Mouse (Mus musculus): ENCODE measurements around the gene Dag1. TPM values are rescaled to one million over a fixed set of nuclear protein-coding genes. Genes with fewer than 3 reads are reported as not detected.
A peak's percentile ranks its signal among the peaks of the same experiment; 100 is the strongest.

Gene Dag1
- polyA plus RNA-seq, 1 experiment from 2014 or later: 170 TPM

- DNase-seq (ENCODE audit: low spot score) (no peak), ATAC-seq (replicated peaks; ENCODE audit: low FRiP score, low read depth) (no peak)
- Histone ChIP-seq H3K4me2 (ENCODE audit: low read length) (no peak overlapping the region), H3K27ac (peak overlapping the region; percentile 81), H3K9ac (ENCODE audit: low read depth, low read length) (no peak overlapping the region), H3K27me3 (ENCODE audit: insufficient read depth, low read length) (no peaks in the 10 kb centered on the region), H3K9me3 (replicated peaks; ENCODE audit: low read length) (no peaks in the 10 kb centered on the region), H3K4me3 (replicated peaks; ENCODE audit: low read depth, low read length) (no peak overlapping the region), H3K4me1 (replicated peaks; ENCODE audit: insufficient read depth, low read length) (peaks cover 8% of the 10 kb centered on the region), H3K36me3 (ENCODE audit: insufficient read depth, low read length) (no peaks in the 10 kb centered on the region)
- no peak for TF ChIP-seq CTCF (IDR thresholded peaks at IDR 0.05; ENCODE audit: low read depth)
- 64% methylated on average over 2 of the region's 2 CpGs for WGBS
Observed at GRCm38 (mm10) chr9:108238402-108238801, 25.4 kb downstream of the Dag1 start.

GRCm38 (mm10) chr9:108234682-108235081, 29.1 kb downstream of the Dag1 start:
- Histone ChIP-seq H3K4me2 (ENCODE audit: low read length) (no peak overlapping the region), H3K9ac (ENCODE audit: low read depth, low read length) (no peak overlapping the region), H3K4me3 (replicated peaks; ENCODE audit: low read depth, low read length) (no peak overlapping the region), H3K4me1 (replicated peaks; ENCODE audit: insufficient read depth, low read length) (peaks cover 5% of the 10 kb centered on the region), H3K27ac (no peak overlapping the region), H3K9me3 (replicated peaks; ENCODE audit: low read length) (no peaks in the 10 kb centered on the region), H3K27me3 (ENCODE audit: insufficient read depth, low read length) (no peaks in the 10 kb centered on the region), H3K36me3 (ENCODE audit: insufficient read depth, low read length) (no peaks in the 10 kb centered on the region)
- no peak for TF ChIP-seq CTCF (IDR thresholded peaks at IDR 0.05; ENCODE audit: low read depth)
- WGBS: 91% methylated on average over 2 of the region's 2 CpGs
- DNase-seq (ENCODE audit: low spot score) (no peak), ATAC-seq (replicated peaks; ENCODE audit: low FRiP score, low read depth) (no peak)

- no peaks in the 10 kb centered on the region for H3K36me3 ChIP-seq (ENCODE audit: insufficient read depth, low read length)
- DNase-seq (ENCODE audit: low spot score) (no peak), ATAC-seq (replicated peaks; ENCODE audit: low FRiP score, low read depth) (no peak)
- no peak overlapping the region for H3K27ac ChIP-seq
- H3K9me3 ChIP-seq (replicated peaks; ENCODE audit: low read length): no peaks in the 10 kb centered on the region
- no peak overlapping the region for H3K4me2 ChIP-seq (ENCODE audit: low read length)
- H3K4me1 ChIP-seq (replicated peaks; ENCODE audit: insufficient read depth, low read length): peaks cover 11% of the 10 kb centered on the region; the same call in 1 of the 2 replicates
- 84% methylated on average over 2 of the region's 2 CpGs for WGBS
- H3K9ac ChIP-seq (ENCODE audit: low read depth, low read length): no peak overlapping the region
- no peak for TF ChIP-seq CTCF (IDR thresholded peaks at IDR 0.05; ENCODE audit: low read depth)
- no peaks in the 10 kb centered on the region for H3K27me3 ChIP-seq (ENCODE audit: insufficient read depth, low read length)
- H3K4me3 ChIP-seq (replicated peaks; ENCODE audit: low read depth, low read length): no peak overlapping the region
Observed at GRCm38 (mm10) chr9:108232908-108233307, 30.9 kb downstream of the Dag1 start.

- Histone ChIP-seq H3K36me3 (ENCODE audit: insufficient read depth, low read length) (no peaks in the 10 kb centered on the region), H3K9ac (ENCODE audit: low read depth, low read length) (no peak overlapping the region), H3K9me3 (replicated peaks; ENCODE audit: low read length) (no peaks in the 10 kb centered on the region), H3K27ac (peak overlapping the region; percentile 78), H3K4me3 (replicated peaks; ENCODE audit: low read depth, low read length) (no peak overlapping the region), H3K4me2 (ENCODE audit: low read length) (no peak overlapping the region; the same call in 1 of the 2 replicates), H3K27me3 (ENCODE audit: insufficient read depth, low read length) (no peaks in the 10 kb centered on the region), H3K4me1 (replicated peaks; ENCODE audit: insufficient read depth, low read length) (peaks cover 25% of the 10 kb centered on the region)
- DNase-seq (ENCODE audit: low spot score) (peak; percentile 71), ATAC-seq (replicated peaks; ENCODE audit: low FRiP score, low read depth) (peak; percentile 22; the same call in 1 of the 2 replicates)
- no peak for TF ChIP-seq CTCF (IDR thresholded peaks at IDR 0.05; ENCODE audit: low read depth)
- 13% methylated on average over 2 of the region's 2 CpGs for WGBS
Observed at GRCm38 (mm10) chr9:108227911-108228649, 35.7 kb downstream of the Dag1 start.

- 56% methylated on average over 2 of the region's 2 CpGs for WGBS
- ATAC-seq (replicated peaks; ENCODE audit: low FRiP score, low read depth): no peak
- Histone ChIP-seq H3K27me3 (ENCODE audit: insufficient read depth, low read length) (no peaks in the 10 kb centered on the region), H3K4me2 (ENCODE audit: low read length) (no peak overlapping the region), H3K9me3 (replicated peaks; ENCODE audit: low read length) (no peaks in the 10 kb centered on the region), H3K36me3 (ENCODE audit: insufficient read depth, low read length) (no peaks in the 10 kb centered on the region), H3K27ac (peak overlapping the region; percentile 84), H3K9ac (ENCODE audit: low read depth, low read length) (no peak overlapping the region), H3K4me1 (replicated peaks; ENCODE audit: insufficient read depth, low read length) (peaks cover 46% of the 10 kb centered on the region), H3K4me3 (replicated peaks; ENCODE audit: low read depth, low read length) (no peak overlapping the region)
- no peak for DNase-seq (ENCODE audit: low spot score)
- TF ChIP-seq CTCF (IDR thresholded peaks at IDR 0.05; ENCODE audit: low read depth): no peak
Observed at GRCm38 (mm10) chr9:108225166-108225565, 38.6 kb downstream of the Dag1 start.

- no peaks in the 10 kb centered on the region for H3K9me3 ChIP-seq (replicated peaks; ENCODE audit: low read length)
- WGBS: 35% methylated on average over 1 of the region's 1 CpGs
- no peak overlapping the region for H3K4me2 ChIP-seq (ENCODE audit: low read length)
- H3K27ac ChIP-seq: peak overlapping the region; percentile 90
- H3K4me3 ChIP-seq (replicated peaks; ENCODE audit: low read depth, low read length): no peak overlapping the region
- H3K9ac ChIP-seq (ENCODE audit: low read depth, low read length): no peak overlapping the region
- 0 out of 2 replicates have a peak, but pooled peaks have one; percentile 80 for ATAC-seq (replicated peaks; ENCODE audit: low FRiP score, low read depth)
- H3K4me1 ChIP-seq (replicated peaks; ENCODE audit: insufficient read depth, low read length): peaks cover 46% of the 10 kb centered on the region
- no peaks in the 10 kb centered on the region for H3K27me3 ChIP-seq (ENCODE audit: insufficient read depth, low read length)
- peak; percentile 70 for DNase-seq (ENCODE audit: low spot score)
- TF ChIP-seq CTCF (IDR thresholded peaks at IDR 0.05; ENCODE audit: low read depth): no peak
- no peaks in the 10 kb centered on the region for H3K36me3 ChIP-seq (ENCODE audit: insufficient read depth, low read length)
Observed at GRCm38 (mm10) chr9:108223633-108224032, 40.1 kb downstream of the Dag1 start.

All from kidney, postnatal 0 days (tissue).